Mouse (Mus musculus): ENCODE results near the gene Pcnp. TPM values are rescaled to one million over a fixed set of nuclear protein-coding genes. Genes with fewer than 3 reads are reported as not detected.

The Pcnp gene
- total and polyA plus RNA-seq, 2 experiments from 2014 or later = 53.4 to 221 TPM

DNA sequence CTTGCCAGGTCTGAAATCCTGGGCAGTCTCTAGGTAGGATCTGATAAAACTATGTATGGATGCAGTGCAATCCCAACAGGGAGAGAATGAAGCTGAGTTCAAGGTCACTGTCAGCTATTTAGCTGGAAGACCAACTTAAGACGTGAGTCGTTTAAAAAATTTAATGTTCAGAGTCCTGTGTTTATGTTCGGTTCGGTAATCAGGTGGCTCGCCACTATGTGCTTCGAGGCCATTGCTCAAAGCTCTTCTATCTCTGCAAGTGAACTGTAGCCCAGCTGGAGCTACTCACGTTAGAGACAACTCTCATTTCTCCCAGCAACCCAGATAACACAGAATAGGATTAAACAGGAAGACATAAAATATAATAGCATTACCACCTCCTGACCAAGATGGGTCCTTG is 15.5 kb downstream of the Pcnp start:
- no peak for TF ChIP-seq CTCF (IDR thresholded peaks at IDR 0.05; ENCODE audit: low read depth)
- Histone ChIP-seq H3K9me3 (ENCODE audit: low read length) (no peaks in the 10 kb centered on the region), H3K4me3 (ENCODE audit: low read length) (no peak overlapping the region), H3K4me1 (ENCODE audit: insufficient read depth, low read length) (no peaks in the 10 kb centered on the region), H3K27ac (no peak overlapping the region), H3K27me3 (ENCODE audit: insufficient read depth, low read length) (no peaks in the 10 kb centered on the region), H3K36me3 (ENCODE audit: insufficient read depth, low read length) (peaks cover 19% of the 10 kb centered on the region), H3K4me2 (ENCODE audit: low read depth, low read length) (no peak overlapping the region), H3K9ac (replicated peaks; ENCODE audit: low read length) (no peak overlapping the region)
- DNase-seq (ENCODE audit: low spot score) = no peak
- ATAC-seq = no peak
- WGBS = 86% methylated on average over 7 of the region's 7 CpGs

DNA sequence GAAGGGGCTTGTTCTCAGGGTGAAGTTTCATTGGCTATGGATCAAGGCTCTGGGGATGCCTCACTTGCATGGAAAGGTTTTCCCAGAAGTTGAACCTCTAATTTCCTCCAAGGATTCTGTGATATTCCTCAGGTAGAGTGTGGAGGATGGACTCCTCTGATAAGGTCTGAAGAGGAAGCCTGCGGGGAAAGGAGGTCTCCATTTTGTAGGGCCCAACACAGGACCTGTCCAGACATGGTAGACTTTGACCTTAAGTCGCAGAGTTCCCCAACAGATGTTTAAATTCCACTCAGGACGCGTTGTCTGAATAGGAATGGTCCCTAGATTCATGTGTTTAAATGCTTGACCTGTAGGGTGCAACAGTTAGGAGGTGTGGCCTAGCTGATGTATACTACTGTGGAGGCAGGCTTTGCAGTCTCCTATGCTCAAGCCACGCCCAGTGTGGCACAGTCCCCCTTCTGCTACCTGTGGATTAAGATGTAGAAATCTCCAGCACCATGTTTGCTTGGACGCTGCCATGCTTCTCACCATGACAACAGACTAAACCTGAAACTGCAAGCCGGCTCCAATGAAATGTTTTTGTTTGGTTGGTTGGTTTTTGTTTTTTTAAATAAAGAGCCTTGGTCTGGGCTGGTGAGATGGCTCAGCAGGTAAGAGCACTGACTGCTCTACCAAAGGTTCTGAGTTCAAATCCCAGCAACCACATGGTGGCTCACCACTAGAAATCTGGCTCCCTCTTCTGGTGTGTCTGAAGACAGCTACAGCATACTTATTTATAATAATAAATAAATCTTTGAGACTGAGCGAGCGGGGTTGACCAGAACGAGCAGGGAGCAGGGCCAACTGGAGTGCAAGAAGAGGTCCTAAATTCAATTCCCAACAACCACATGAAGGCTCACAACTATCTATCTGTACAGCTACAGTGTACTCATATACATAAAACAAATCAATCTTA is 16.5 kb downstream of the Pcnp start:
- Histone ChIP-seq H3K4me2 (ENCODE audit: low read depth, low read length) (no peak overlapping the region), H3K27ac (no peak overlapping the region), H3K9me3 (ENCODE audit: low read length) (no peaks in the 10 kb centered on the region), H3K9ac (replicated peaks; ENCODE audit: low read length) (no peak overlapping the region), H3K36me3 (ENCODE audit: insufficient read depth, low read length) (peaks cover 10% of the 10 kb centered on the region), H3K4me3 (ENCODE audit: low read length) (no peak overlapping the region), H3K27me3 (ENCODE audit: insufficient read depth, low read length) (no peaks in the 10 kb centered on the region), H3K4me1 (ENCODE audit: insufficient read depth, low read length) (no peaks in the 10 kb centered on the region)
- ATAC-seq (peak; percentile 67), DNase-seq (ENCODE audit: low spot score) (no peak)
- WGBS = 89% methylated on average over 10 of the region's 10 CpGs
- TF ChIP-seq CTCF (IDR thresholded peaks at IDR 0.05; ENCODE audit: low read depth) = no peak

DNA sequence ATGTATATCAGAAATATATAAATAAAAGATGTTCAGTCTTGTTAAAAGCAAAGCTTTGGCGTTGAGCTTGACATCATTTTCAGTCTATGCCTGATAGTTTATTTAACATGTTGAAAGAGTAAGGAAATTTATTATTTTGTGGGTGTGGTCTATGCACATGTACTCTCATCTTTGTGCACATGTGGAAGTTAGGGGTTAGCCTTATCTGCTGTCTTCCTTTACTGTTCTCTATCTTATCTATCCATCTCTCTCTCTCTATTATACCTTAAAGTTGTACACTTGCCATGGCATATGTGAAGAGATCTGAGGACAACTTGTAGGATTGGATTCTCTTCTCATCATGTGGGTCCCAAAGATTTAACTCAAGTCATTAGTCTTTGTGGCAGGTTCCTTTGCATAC is 20.7 kb downstream of the Pcnp start:
- Histone ChIP-seq H3K4me2 (ENCODE audit: low read depth, low read length) (no peak overlapping the region), H3K4me3 (ENCODE audit: low read length) (no peak overlapping the region), H3K4me1 (ENCODE audit: insufficient read depth, low read length) (no peaks in the 10 kb centered on the region), H3K27ac (no peak overlapping the region), H3K9me3 (ENCODE audit: low read length) (no peaks in the 10 kb centered on the region), H3K27me3 (ENCODE audit: insufficient read depth, low read length) (no peaks in the 10 kb centered on the region), H3K9ac (replicated peaks; ENCODE audit: low read length) (no peak overlapping the region), H3K36me3 (ENCODE audit: insufficient read depth, low read length) (peaks cover 22% of the 10 kb centered on the region)
- 98% methylated on average over 1 of the region's 1 CpGs for WGBS
- no peak for DNase-seq (ENCODE audit: low spot score)
- no peak for TF ChIP-seq CTCF (IDR thresholded peaks at IDR 0.05; ENCODE audit: low read depth)
- no peak for ATAC-seq

DNA sequence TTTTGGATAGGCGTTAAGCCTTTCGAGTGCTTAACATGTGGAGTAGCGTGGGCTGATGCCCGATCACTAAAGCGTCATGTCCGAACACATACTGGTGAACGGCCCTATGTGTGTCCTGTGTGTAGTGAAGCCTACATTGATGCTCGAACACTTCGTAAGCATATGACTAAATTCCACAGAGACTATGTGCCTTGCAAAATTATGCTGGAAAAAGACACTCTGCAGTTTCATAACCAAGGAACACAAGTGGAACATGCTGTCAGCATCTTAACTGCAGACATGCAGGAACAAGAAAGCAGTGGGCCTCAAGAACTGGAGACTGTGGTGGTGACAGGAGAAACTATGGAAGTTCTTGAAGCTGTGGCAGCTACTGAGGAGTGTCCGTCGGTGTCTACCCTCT is 22.7 kb downstream of the Pcnp start:
- no peak overlapping the region for H3K4me2 ChIP-seq (ENCODE audit: low read depth, low read length)
- no peak overlapping the region for H3K27ac ChIP-seq
- no peak for TF ChIP-seq CTCF (IDR thresholded peaks at IDR 0.05; ENCODE audit: low read depth)
- no peaks in the 10 kb centered on the region for H3K9me3 ChIP-seq (ENCODE audit: low read length)
- no peak overlapping the region for H3K4me3 ChIP-seq (ENCODE audit: low read length)
- H3K4me1 ChIP-seq (ENCODE audit: insufficient read depth, low read length) = no peaks in the 10 kb centered on the region
- 93% methylated on average over 11 of the region's 11 CpGs for WGBS
- DNase-seq (ENCODE audit: low spot score) = no peak
- no peak for ATAC-seq
- peaks cover 22% of the 10 kb centered on the region for H3K36me3 ChIP-seq (ENCODE audit: insufficient read depth, low read length)
- no peaks in the 10 kb centered on the region for H3K27me3 ChIP-seq (ENCODE audit: insufficient read depth, low read length)
- no peak overlapping the region for H3K9ac ChIP-seq (replicated peaks; ENCODE audit: low read length)

DNA sequence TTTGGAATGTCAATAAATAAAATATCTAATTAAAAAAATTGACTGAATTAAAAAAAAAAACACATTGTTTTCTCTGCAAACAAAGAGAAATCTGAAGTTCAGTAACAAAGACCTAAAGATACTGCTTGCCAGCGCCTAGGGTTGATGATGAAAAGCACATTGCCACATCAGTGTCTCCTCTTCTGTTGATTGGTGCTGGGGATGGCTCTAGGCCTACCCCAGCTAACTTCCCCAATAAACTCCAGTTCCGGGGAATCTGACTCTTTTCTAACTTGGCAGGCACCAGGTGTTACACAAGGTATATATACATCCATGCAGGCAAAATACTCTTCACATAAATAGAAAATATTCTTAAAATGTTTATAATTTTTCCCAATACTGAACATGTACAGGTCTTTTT is 35.3 kb downstream of the Pcnp start:
- Histone ChIP-seq H3K4me1 (ENCODE audit: insufficient read depth, low read length) (no peaks in the 10 kb centered on the region), H3K27ac (no peak overlapping the region), H3K36me3 (ENCODE audit: insufficient read depth, low read length) (peaks cover 35% of the 10 kb centered on the region), H3K9me3 (ENCODE audit: low read length) (no peaks in the 10 kb centered on the region), H3K4me2 (ENCODE audit: low read depth, low read length) (no peak overlapping the region), H3K27me3 (ENCODE audit: insufficient read depth, low read length) (no peaks in the 10 kb centered on the region), H3K4me3 (ENCODE audit: low read length) (no peak overlapping the region), H3K9ac (replicated peaks; ENCODE audit: low read length) (no peak overlapping the region)
- no peak for TF ChIP-seq CTCF (IDR thresholded peaks at IDR 0.05; ENCODE audit: low read depth)
- WGBS = 98% methylated on average over 2 of the region's 2 CpGs
- DNase-seq (ENCODE audit: low spot score) (no peak), ATAC-seq (no peak)

DNA sequence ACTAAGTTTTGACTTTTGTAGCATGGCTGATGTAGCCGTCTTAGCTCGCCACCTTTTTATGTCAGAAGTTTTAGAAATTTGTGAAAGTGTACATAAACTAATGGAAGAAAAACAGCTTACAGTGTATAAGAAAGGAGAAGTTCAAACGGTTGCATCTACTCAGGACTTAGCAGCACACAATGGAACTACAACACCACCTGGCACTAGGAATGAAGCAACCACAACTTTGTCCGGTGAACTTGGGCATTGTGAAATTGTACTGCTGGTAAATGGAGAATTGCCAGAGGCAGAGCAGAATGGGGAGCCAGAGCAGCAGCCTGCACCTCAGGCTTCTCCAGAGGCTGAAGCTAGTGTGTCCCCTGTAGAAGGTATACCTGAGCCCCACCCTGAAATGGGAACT is 39.2 kb downstream of the Pcnp start:
- Histone ChIP-seq H3K4me1 (ENCODE audit: insufficient read depth, low read length) (no peaks in the 10 kb centered on the region), H3K27me3 (ENCODE audit: insufficient read depth, low read length) (no peaks in the 10 kb centered on the region), H3K27ac (no peak overlapping the region), H3K9me3 (ENCODE audit: low read length) (no peaks in the 10 kb centered on the region), H3K36me3 (ENCODE audit: insufficient read depth, low read length) (peaks cover 26% of the 10 kb centered on the region), H3K4me2 (ENCODE audit: low read depth, low read length) (no peak overlapping the region), H3K4me3 (ENCODE audit: low read length) (no peak overlapping the region), H3K9ac (replicated peaks; ENCODE audit: low read length) (no peak overlapping the region)
- TF ChIP-seq CTCF (IDR thresholded peaks at IDR 0.05; ENCODE audit: low read depth) = no peak
- no peak for ATAC-seq
- no peak for DNase-seq (ENCODE audit: low spot score)
- WGBS = 92% methylated on average over 4 of the region's 4 CpGs

DNA sequence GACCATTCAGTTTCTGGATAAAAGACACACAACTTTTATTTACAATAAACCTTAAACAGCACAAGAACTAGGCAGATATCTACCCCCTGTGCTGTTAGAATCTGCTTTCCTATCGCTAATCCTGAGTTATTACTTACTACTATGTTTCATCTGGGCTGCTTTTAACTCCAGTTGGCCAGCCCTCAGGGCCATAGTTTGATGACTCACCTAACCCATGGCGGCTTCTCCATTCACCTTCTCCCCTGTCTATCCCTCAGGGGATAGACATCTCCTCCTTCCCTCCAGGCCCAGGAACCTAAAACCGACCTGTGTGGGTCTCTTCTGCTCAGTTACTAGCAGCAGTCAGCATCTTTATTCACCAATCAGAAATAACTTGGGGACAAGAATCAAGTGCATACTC is 43.5 kb downstream of the Pcnp start:
- DNase-seq (ENCODE audit: low spot score) = no peak
- H3K4me1 ChIP-seq (ENCODE audit: insufficient read depth, low read length) = no peaks in the 10 kb centered on the region
- no peaks in the 10 kb centered on the region for H3K9me3 ChIP-seq (ENCODE audit: low read length)

More for the DNA sequence above, 43.5 kb downstream of the Pcnp start:
- Histone ChIP-seq H3K27ac (no peak overlapping the region), H3K27me3 (ENCODE audit: insufficient read depth, low read length) (no peaks in the 10 kb centered on the region), H3K4me3 (ENCODE audit: low read length) (no peak overlapping the region), H3K9ac (replicated peaks; ENCODE audit: low read length) (no peak overlapping the region), H3K36me3 (ENCODE audit: insufficient read depth, low read length) (peaks cover 10% of the 10 kb centered on the region), H3K4me2 (ENCODE audit: low read depth, low read length) (no peak overlapping the region)
- ATAC-seq = no peak
- WGBS = 91% methylated on average over 3 of the region's 3 CpGs
- no peak for TF ChIP-seq CTCF (IDR thresholded peaks at IDR 0.05; ENCODE audit: low read depth)

Measured in hindbrain, postnatal 0 days (tissue).